Mouse (Mus musculus) liver, adult 2 months (tissue): ENCODE results near the gene Icam4. TPM values are rescaled to one million over a fixed set of nuclear protein-coding genes. Genes with fewer than 3 reads are reported as not detected.

Source experiments
- DNase-seq: peaks from one replicate; pipeline ENCODE4 v3.0.0-alpha.2; 2011; ENCODE audit warnings: low read depth, low spot score; ENCODE audit errors: extremely low read depth
- H3K27ac ChIP-seq: fragments of 200-500 bp; replicated peaks from 2 replicates; pipeline ENCODE4 v1.5.1; 2012; ENCODE audit warnings: low read depth, mild to moderate bottlenecking, control low read depth, inconsistent platforms, low read length; ENCODE audit not compliant: insufficient read depth
- H3K27me3 ChIP-seq: fragments of 200-500 bp; 2 replicates; pipeline ENCODE4 v1.6.1; 2012; ENCODE audit warnings: mild to moderate bottlenecking, moderate library complexity, low read length, inconsistent platforms; ENCODE audit not compliant: control insufficient read depth, insufficient read depth
- H3K36me3 ChIP-seq: fragments of 200-500 bp; 2 replicates; pipeline ENCODE4 v1.6.1; 2012; ENCODE audit warnings: low read length, inconsistent platforms; ENCODE audit not compliant: control insufficient read depth, insufficient read depth
- H3K4me1 ChIP-seq: fragments of 200-500 bp; 2 replicates; pipeline ENCODE4 v1.6.1; 2011; ENCODE audit warnings: low read length; ENCODE audit not compliant: control insufficient read depth, insufficient read depth
- H3K4me3 ChIP-seq: fragments of 200-500 bp; 2 replicates; pipeline ENCODE4 v1.5.1; 2011; ENCODE audit warnings: low read depth, mild to moderate bottlenecking, control low read depth, low read length, moderate library complexity; ENCODE audit not compliant: insufficient read depth
- H3K79me2 ChIP-seq: fragments of 200-500 bp; 2 replicates; pipeline ENCODE4 v1.6.1; 2012; ENCODE audit warnings: inconsistent platforms, mild to moderate bottlenecking, low read length, moderate library complexity; ENCODE audit not compliant: control insufficient read depth, insufficient read depth
- H3K9ac ChIP-seq: fragments of 200-500 bp; 2 replicates; pipeline ENCODE4 v1.6.1; 2012; ENCODE audit warnings: low read depth, mild to moderate bottlenecking, control low read depth, inconsistent platforms, low read length
- CTCF ChIP-seq: fragments of 200-500 bp; IDR thresholded peaks from 2 replicates; pipeline ENCODE4 v1.5.1; 2011; ENCODE audit warnings: low read depth, low read length, control low read depth
- POLR2A ChIP-seq: fragments of 200-500 bp; IDR thresholded peaks from 2 replicates; pipeline ENCODE4 v1.6.1; 2011; ENCODE audit warnings: low read length, control low read depth; ENCODE audit not compliant: insufficient read depth; ENCODE audit errors: extremely low read depth
- WGBS: fragments of 180-500 bp; shearing (Covaris S2); methylation state at CpG from one replicate; pipeline ENCODE4 v1.1.7; 2018; 5-methylcytosine and 5-hydroxymethylcytosine counted together
- polyA plus RNA-seq: library from polyadenylated mRNA; depleted of rRNA; stranded (reverse); fragments of >200 nt; gene quantifications from 2 replicates; pipeline ENCODE4 v1.2.3, GENCODE M21; 2012
- total RNA-seq: library from RNA; depleted of rRNA; stranded (reverse); fragments of >200 nt; gene quantifications from 2 replicates; pipeline ENCODE4 v1.2.3, GENCODE M21; 2014

Gene Icam4
- total and polyA plus RNA-seq, 2 experiments = 0.28 to 0.81 TPM

GRCm38 (mm10) chr9:21014691-21015570 lies 14.2 kb upstream of the Icam4 start:
- Histone ChIP-seq H3K4me1 (peaks cover 6% of the 10 kb centered on the region; the same call in 1 of the 2 replicates), H3K27ac (peak overlapping the region; percentile 80), H3K27me3 (no peaks in the 10 kb centered on the region), H3K9ac (peak overlapping the region; percentile 66), H3K36me3 (no peaks in the 10 kb centered on the region), H3K79me2 (peaks cover 4% of the 10 kb centered on the region; the same call in 1 of the 2 replicates), H3K4me3 (peak overlapping the region; percentile 76)
- WGBS = 22% methylated on average over 29 of the region's 29 CpGs
- TF ChIP-seq POLR2A = no peak
- TF ChIP-seq CTCF = no peak
- DNase-seq = peak; percentile 64

- H3K27ac ChIP-seq = peak within 1 kb of the TSS; percentile 80
- WGBS = 1% methylated on average over 30 of the region's 30 CpGs
- peaks cover 5% of the 10 kb centered on the region; the same call in 1 of the 2 replicates for H3K36me3 ChIP-seq
- TF ChIP-seq CTCF = no peak
- TF ChIP-seq POLR2A = peak; percentile 95
- peak within 1 kb of the TSS; percentile 76 for H3K4me3 ChIP-seq
- peaks cover 4% of the 10 kb centered on the region; the same call in 1 of the 2 replicates for H3K79me2 ChIP-seq
- H3K27me3 ChIP-seq = no peaks in the 10 kb centered on the region
- peaks cover 6% of the 10 kb centered on the region; the same call in 1 of the 2 replicates for H3K4me1 ChIP-seq
- peak; percentile 69 for DNase-seq
- H3K9ac ChIP-seq = peak within 1 kb of the TSS; percentile 66
Observed at GRCm38 (mm10) chr9:21015571-21016130, 13.5 kb upstream of the Icam4 start, which contains the start of gene Icam1. Gene Icam1 (plus strand): TSS chr9:21015985.

GRCm38 (mm10) chr9:21016331-21017176 lies 12.6 kb upstream of the Icam4 start:
- Histone ChIP-seq H3K27ac (peak overlapping the region; percentile 8), H3K9ac (peak overlapping the region; percentile 66), H3K4me3 (peak overlapping the region; percentile 76), H3K27me3 (no peaks in the 10 kb centered on the region), H3K36me3 (peaks cover 12% of the 10 kb centered on the region), H3K4me1 (peaks cover 6% of the 10 kb centered on the region; the same call in 1 of the 2 replicates), H3K79me2 (peaks cover 4% of the 10 kb centered on the region; the same call in 1 of the 2 replicates)
- WGBS = 4% methylated on average over 17 of the region's 17 CpGs
- no peak for DNase-seq
- no peak for TF ChIP-seq POLR2A
- TF ChIP-seq CTCF = no peak

- Histone ChIP-seq H3K36me3 (peaks cover 12% of the 10 kb centered on the region), H3K27me3 (no peaks in the 10 kb centered on the region), H3K4me1 (peaks cover 6% of the 10 kb centered on the region; the same call in 1 of the 2 replicates), H3K79me2 (peaks cover 4% of the 10 kb centered on the region; the same call in 1 of the 2 replicates), H3K4me3 (0 out of 2 replicates have a peak overlapping the region, but pooled peaks have one; percentile 14), H3K9ac (no peak overlapping the region; the same call in 1 of the 2 replicates), H3K27ac (no peak overlapping the region)
- no peak for DNase-seq
- no peak for TF ChIP-seq CTCF
- TF ChIP-seq POLR2A = no peak
- 29% methylated on average over 4 of the region's 4 CpGs for WGBS
Observed at GRCm38 (mm10) chr9:21017177-21017575, 12.0 kb upstream of the Icam4 start.

GRCm38 (mm10) chr9:21018600-21018999 lies 10.6 kb upstream of the Icam4 start:
- TF ChIP-seq POLR2A = no peak
- TF ChIP-seq CTCF = no peak
- H3K36me3 ChIP-seq = peaks cover 12% of the 10 kb centered on the region
- H3K79me2 ChIP-seq = peaks cover 4% of the 10 kb centered on the region; the same call in 1 of the 2 replicates
- no peak for DNase-seq
- no peak overlapping the region for H3K9ac ChIP-seq
- H3K4me3 ChIP-seq = no peak overlapping the region
- H3K27ac ChIP-seq = no peak overlapping the region
- no peaks in the 10 kb centered on the region for H3K27me3 ChIP-seq
- WGBS = 84% methylated on average over 2 of the region's 2 CpGs
- H3K4me1 ChIP-seq = peaks cover 6% of the 10 kb centered on the region; the same call in 1 of the 2 replicates
